Mouse (Mus musculus): Measurements from ENCODE around the gene Slc25a13.

DNA sequence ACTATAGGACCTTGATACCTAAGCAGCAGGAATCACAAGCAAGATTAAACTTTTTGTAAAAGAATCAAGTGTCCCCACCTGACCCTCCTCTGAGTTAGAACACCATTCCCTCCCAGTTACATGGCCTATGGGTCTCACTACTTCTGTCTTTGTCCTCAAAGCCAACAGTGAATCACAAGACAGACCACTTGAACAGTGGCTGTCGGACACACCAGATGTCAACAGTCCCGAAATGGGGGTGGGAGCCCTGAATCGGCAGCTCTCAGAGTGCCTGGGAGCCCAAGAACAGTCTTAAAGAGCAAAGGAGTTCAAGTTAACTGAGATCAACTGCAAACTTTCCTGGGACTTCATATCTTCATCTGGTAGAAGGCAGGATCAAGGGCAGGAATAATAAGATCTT lies 5.0 kb downstream of the Slc25a13 start:
- TF ChIP-seq CTCF (IDR thresholded peaks at IDR 0.05; ENCODE audit: extremely low read depth, insufficient read depth, insufficient read length, insufficient replicate concordance) = no peak
- TF ChIP-seq POLR2A (IDR thresholded peaks at IDR 0.05; ENCODE audit: low read depth, low read length) = no peak
